Mouse (Mus musculus) thymus, adult 2 months (tissue): ENCODE measurements around the gene Tenm2. TPM values are rescaled to one million over a fixed set of nuclear protein-coding genes. Genes with fewer than 3 reads are reported as not detected.

Experiments used
- DNase-seq: peaks from one replicate; pipeline ENCODE4 v3.0.0; 2021
- H3K27ac ChIP-seq: fragments of 200-500 bp; 2 replicates; pipeline ENCODE4 v1.5.1; 2012; ENCODE audit warnings: low read length, control low read depth; ENCODE audit not compliant: control insufficient read depth, insufficient read depth
- H3K27me3 ChIP-seq: fragments of 200-500 bp; 2 replicates; pipeline ENCODE4 v1.6.1; 2012; ENCODE audit warnings: mild to moderate bottlenecking, low read length, moderate library complexity, mixed read lengths; ENCODE audit not compliant: control insufficient read depth, insufficient read depth
- H3K36me3 ChIP-seq: fragments of 200-500 bp; 2 replicates; pipeline ENCODE4 v1.6.1; 2012; ENCODE audit warnings: mild to moderate bottlenecking, low read length, moderate library complexity; ENCODE audit not compliant: control insufficient read depth, insufficient read depth
- H3K4me1 ChIP-seq: fragments of 200-500 bp; replicated peaks from 2 replicates; pipeline ENCODE4 v1.6.1; 2012; ENCODE audit warnings: low read length; ENCODE audit not compliant: control insufficient read depth, insufficient read depth
- H3K4me3 ChIP-seq: fragments of 200-500 bp; 2 replicates; pipeline ENCODE4 v1.5.1; 2012; ENCODE audit warnings: mild to moderate bottlenecking, low read length, control low read depth, moderate library complexity; ENCODE audit not compliant: control insufficient read depth, insufficient read depth
- CTCF ChIP-seq: fragments of 200-500 bp; IDR thresholded peaks from 2 replicates; pipeline ENCODE4 v1.5.1; 2012; ENCODE audit warnings: mild to moderate bottlenecking, control low read depth, low read length, moderate library complexity, borderline replicate concordance; ENCODE audit not compliant: control insufficient read depth, poor library complexity, insufficient read depth; ENCODE audit errors: extremely low read depth
- POLR2A ChIP-seq: fragments of 200-500 bp; IDR thresholded peaks from 2 replicates; pipeline ENCODE4 v1.6.1; 2012; ENCODE audit warnings: mild to moderate bottlenecking, low read length, control low read depth, moderate library complexity; ENCODE audit not compliant: control insufficient read depth, poor library complexity, insufficient read depth; ENCODE audit errors: extremely low read depth
- WGBS: fragments of 180-500 bp; shearing (Covaris S2); methylation state at CpG from one replicate; pipeline ENCODE4 v1.1.7; 2018; 5-methylcytosine and 5-hydroxymethylcytosine counted together
- polyA plus RNA-seq: library from polyadenylated mRNA; depleted of rRNA; stranded (reverse); fragments of >200 nt; gene quantifications from 2 replicates; pipeline ENCODE4 v1.2.3, GENCODE M21; 2012

Gene Tenm2
- polyA plus RNA-seq, 1 experiment: 0.70 TPM

DNA sequence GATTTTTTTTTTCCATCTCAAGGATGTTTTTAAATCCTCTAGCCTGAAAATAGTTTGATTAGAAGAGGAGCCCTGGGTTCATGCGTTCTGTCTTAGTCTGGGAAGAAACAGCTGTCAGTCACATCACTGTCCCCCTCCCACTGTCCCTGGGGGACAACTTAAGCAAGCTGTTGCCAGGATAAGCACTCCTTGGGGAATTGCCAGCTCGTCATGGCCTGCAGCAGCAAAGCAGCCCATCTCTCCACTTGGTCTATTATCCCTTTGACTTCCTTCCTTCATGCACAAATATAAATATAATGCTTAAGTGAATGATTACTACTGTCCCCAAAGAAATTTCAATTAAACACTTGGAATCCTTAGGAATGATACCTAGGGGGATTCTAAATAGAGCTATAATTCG lies 344.7 kb downstream of the Tenm2 start:
- WGBS: 62% methylated on average over 3 of the region's 3 CpGs
- no peak overlapping the region for H3K4me3 ChIP-seq
- no peaks in the 10 kb centered on the region for H3K4me1 ChIP-seq
- TF ChIP-seq CTCF (no peak), POLR2A (no peak)
- H3K36me3 ChIP-seq: no peaks in the 10 kb centered on the region
- H3K27me3 ChIP-seq: no peaks in the 10 kb centered on the region
- no peak for DNase-seq
- no peak overlapping the region for H3K27ac ChIP-seq

- Histone ChIP-seq H3K27ac (no peak overlapping the region), H3K4me1 (no peaks in the 10 kb centered on the region), H3K27me3 (no peaks in the 10 kb centered on the region), H3K36me3 (no peaks in the 10 kb centered on the region), H3K4me3 (no peak overlapping the region)
- 73% methylated on average over 7 of the region's 7 CpGs for WGBS
- no peak for DNase-seq
- no peak for TF ChIP-seq POLR2A
- TF ChIP-seq CTCF: no peak
Measured at GRCm38 (mm10) chr11:36887490-36887889, 348.3 kb downstream of the Tenm2 start.

DNA sequence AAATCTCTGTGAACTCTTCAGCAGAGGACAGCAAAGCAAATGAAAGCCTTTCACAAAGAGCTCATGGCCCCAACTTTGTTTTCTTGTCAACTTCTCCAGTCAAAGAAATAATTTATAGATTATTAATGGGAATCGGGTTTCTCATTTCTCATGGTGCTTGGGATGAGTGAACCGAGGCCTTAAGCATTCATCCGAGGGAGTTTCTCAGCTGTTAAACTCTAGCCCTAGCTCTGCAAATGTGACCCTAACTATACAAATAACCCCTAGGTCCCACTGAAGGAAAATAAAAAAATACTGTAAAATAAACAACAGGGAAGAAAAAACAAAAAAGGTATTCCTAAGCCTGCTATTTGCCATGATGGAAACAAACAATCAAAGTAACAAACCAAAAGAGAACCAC lies 349.6 kb downstream of the Tenm2 start:
- Histone ChIP-seq H3K27me3 (no peaks in the 10 kb centered on the region), H3K27ac (no peak overlapping the region), H3K4me3 (no peak overlapping the region), H3K4me1 (no peaks in the 10 kb centered on the region), H3K36me3 (no peaks in the 10 kb centered on the region)
- TF ChIP-seq POLR2A (no peak), CTCF (no peak)
- no peak for DNase-seq
- 98% methylated on average over 3 of the region's 3 CpGs for WGBS

DNA sequence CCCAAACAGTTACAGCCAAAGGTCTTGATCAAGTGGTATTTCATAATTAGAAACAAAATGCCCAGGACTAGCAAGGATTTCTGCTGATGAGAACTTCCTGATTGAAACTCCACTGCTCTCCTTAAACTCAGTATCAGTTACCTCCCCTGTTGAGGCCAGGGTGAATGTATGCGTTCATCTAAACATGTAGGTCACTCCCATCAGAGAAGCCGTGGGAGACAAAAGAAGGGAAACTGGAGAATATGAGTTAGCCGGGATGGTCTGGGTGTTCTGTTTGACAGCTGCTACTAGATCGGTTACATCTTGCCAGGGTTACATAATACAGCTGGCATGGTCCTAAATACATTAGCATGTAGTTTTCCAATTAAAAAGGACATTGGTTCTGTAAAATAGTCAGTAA lies 362.8 kb downstream of the Tenm2 start:
- Histone ChIP-seq H3K4me3 (no peak overlapping the region), H3K27me3 (no peaks in the 10 kb centered on the region), H3K4me1 (no peaks in the 10 kb centered on the region), H3K27ac (no peak overlapping the region), H3K36me3 (no peaks in the 10 kb centered on the region)
- TF ChIP-seq POLR2A (no peak), CTCF (no peak)
- DNase-seq: no peak
- 87% methylated on average over 4 of the region's 4 CpGs for WGBS

- 71% methylated on average over 5 of the region's 5 CpGs for WGBS
Measured at GRCm38 (mm10) chr11:36870548-36870947, 365.2 kb downstream of the Tenm2 start.

GRCm38 (mm10) chr11:36851690-36852089 lies 384.1 kb downstream of the Tenm2 start:
- DNase-seq: no peak
- Histone ChIP-seq H3K27me3 (no peaks in the 10 kb centered on the region), H3K36me3 (no peaks in the 10 kb centered on the region), H3K4me1 (no peaks in the 10 kb centered on the region), H3K4me3 (no peak overlapping the region), H3K27ac (no peak overlapping the region)
- WGBS: 52% methylated on average over 3 of the region's 3 CpGs
- TF ChIP-seq POLR2A: no peak
- TF ChIP-seq CTCF: no peak

More at GRCm38 (mm10) chr11:36870548-36870947, 365.2 kb downstream of the Tenm2 start:
- no peak for DNase-seq
- H3K36me3 ChIP-seq: no peaks in the 10 kb centered on the region
- no peaks in the 10 kb centered on the region for H3K27me3 ChIP-seq
- TF ChIP-seq POLR2A (no peak), CTCF (no peak)
- H3K4me1 ChIP-seq: no peaks in the 10 kb centered on the region
- H3K4me3 ChIP-seq: no peak overlapping the region
- no peak overlapping the region for H3K27ac ChIP-seq

- no peaks in the 10 kb centered on the region for H3K36me3 ChIP-seq
- WGBS: 91% methylated on average over 6 of the region's 6 CpGs
- TF ChIP-seq CTCF (no peak), POLR2A (no peak)
- H3K27me3 ChIP-seq: no peaks in the 10 kb centered on the region
- H3K4me3 ChIP-seq: no peak overlapping the region
- H3K4me1 ChIP-seq: no peaks in the 10 kb centered on the region
- no peak for DNase-seq
- no peak overlapping the region for H3K27ac ChIP-seq
Measured at GRCm38 (mm10) chr11:36847451-36847850, 388.3 kb downstream of the Tenm2 start.
